Mouse (Mus musculus) liver, postnatal 0 days (tissue): ENCODE measurements around the gene Eng. TPM values are rescaled to one million over a fixed set of nuclear protein-coding genes. Genes with fewer than 3 reads are reported as not detected.

ENCODE experiments used
- ATAC-seq: fragments of 200-750 bp; cut with Nextera tagmentation; 2 replicates; pipeline ENCODE4 v1.8.0; 2017; ENCODE audit warnings: mild to moderate bottlenecking, moderate library complexity
- DNase-seq: peaks from one replicate; pipeline ENCODE4 v3.0.0-alpha.2; 2016
- H3K27ac ChIP-seq: fragments of 300-500 bp; sonication (generic); 2 replicates; pipeline ENCODE4 v1.5.1; 2014; ENCODE audit warnings: antibody characterized with exemption, moderate library complexity, mild to moderate bottlenecking, low read depth
- H3K27me3 ChIP-seq: fragments of 300-500 bp; sonication (generic); 2 replicates; pipeline ENCODE4 v1.6.1; 2014; ENCODE audit warnings: low read length, control low read depth, mixed read lengths; ENCODE audit not compliant: insufficient read depth
- H3K36me3 ChIP-seq: fragments of 300-500 bp; sonication (generic); replicated peaks from 2 replicates; pipeline ENCODE4 v1.6.1; 2014; ENCODE audit warnings: mild to moderate bottlenecking, control low read depth, low read length, moderate library complexity, mixed read lengths; ENCODE audit not compliant: insufficient read depth
- H3K4me1 ChIP-seq: fragments of 300-500 bp; sonication (generic); 2 replicates; pipeline ENCODE4 v1.6.1; 2014; ENCODE audit warnings: antibody characterized with exemption, mild to moderate bottlenecking, control low read depth; ENCODE audit not compliant: insufficient read depth
- H3K4me2 ChIP-seq: fragments of 300-500 bp; sonication (generic); 2 replicates; pipeline ENCODE4 v1.6.1; 2014; ENCODE audit warnings: low read depth, mild to moderate bottlenecking, low read length, moderate library complexity, mixed read lengths
- H3K4me3 ChIP-seq: fragments of 300-500 bp; sonication (generic); 2 replicates; pipeline ENCODE4 v1.5.1; 2014; ENCODE audit warnings: low read depth, low read length
- H3K9ac ChIP-seq: fragments of 300-500 bp; sonication (generic); replicated peaks from 2 replicates; pipeline ENCODE4 v1.6.1; 2014; ENCODE audit warnings: mild to moderate bottlenecking, moderate library complexity
- H3K9me3 ChIP-seq: fragments of 300-500 bp; sonication (generic); 2 replicates; pipeline ENCODE4 v1.6.1; 2016; ENCODE audit warnings: mild to moderate bottlenecking, control low read depth, low read length, mixed read lengths
- CTCF ChIP-seq: sonication (generic); IDR thresholded peaks from 2 replicates; pipeline ENCODE4 v1.5.1; 2016; ENCODE audit warnings: antibody characterized with exemption, low read depth
- EP300 ChIP-seq: IDR thresholded peaks from 2 replicates; pipeline ENCODE4 v1.6.1; 2016; ENCODE audit warnings: antibody characterized with exemption, low read depth, mild to moderate bottlenecking
- WGBS: fragments of 180-500 bp; shearing (Covaris S2); extraction: QIAGEN DNeasy Blood & Tissue Kit; methylation state at CpG from one replicate; pipeline ENCODE4 v1.1.7; 2014; ENCODE audit not compliant: insufficient replicate concordance; 5-methylcytosine and 5-hydroxymethylcytosine counted together
- polyA plus RNA-seq: library from polyadenylated mRNA; unstranded; fragments of >200 nt; fragmentation: Nextera tagmentation; extraction: Ambion mirVana; gene quantifications from 2 replicates; pipeline ENCODE4 v1.2.1, GENCODE M21; 2015

Eng gene
- polyA plus RNA-seq, 1 experiment from 2014 or later = 30.2 TPM

GRCm38 (mm10) chr2:32710425-32710824 lies 64.0 kb downstream of the Eng start:
- WGBS = 43% methylated on average over 5 of the region's 5 CpGs
- no peak for TF ChIP-seq CTCF
- TF ChIP-seq EP300 = no peak
- Histone ChIP-seq H3K9me3 (no peaks in the 10 kb centered on the region), H3K27me3 (no peaks in the 10 kb centered on the region), H3K9ac (no peak overlapping the region), H3K36me3 (peaks cover 44% of the 10 kb centered on the region), H3K27ac (no peak overlapping the region), H3K4me2 (peak overlapping the region; percentile 90; the same call in 1 of the 2 replicates), H3K4me3 (no peak overlapping the region), H3K4me1 (peaks cover 35% of the 10 kb centered on the region)
- ATAC-seq (no peak), DNase-seq (peak; percentile 31)

- peak overlapping the region; percentile 97 for H3K27ac ChIP-seq
- no peak for TF ChIP-seq EP300
- peak; percentile 29 for TF ChIP-seq CTCF
- no peak for ATAC-seq
- peaks cover 36% of the 10 kb centered on the region for H3K4me1 ChIP-seq
- H3K9ac ChIP-seq = peak overlapping the region; percentile 90
- H3K4me2 ChIP-seq = peak overlapping the region; percentile 90
- no peak for DNase-seq
- no peaks in the 10 kb centered on the region for H3K27me3 ChIP-seq
- no peaks in the 10 kb centered on the region for H3K9me3 ChIP-seq
- peaks cover 34% of the 10 kb centered on the region for H3K36me3 ChIP-seq
- peak overlapping the region; percentile 89 for H3K4me3 ChIP-seq
- WGBS = 20% methylated on average over 9 of the region's 9 CpGs
Measured at GRCm38 (mm10) chr2:32711301-32712056, 65.1 kb downstream of the Eng start.

- under 1% methylated on average over 35 of the region's 41 CpGs for WGBS
- Histone ChIP-seq H3K27ac (peak overlapping the region; percentile 97), H3K9ac (peak overlapping the region; percentile 90), H3K9me3 (no peaks in the 10 kb centered on the region), H3K36me3 (peaks cover 27% of the 10 kb centered on the region), H3K4me1 (peaks cover 36% of the 10 kb centered on the region), H3K27me3 (no peaks in the 10 kb centered on the region), H3K4me2 (peak overlapping the region; percentile 90), H3K4me3 (peak overlapping the region; percentile 89)
- peak; percentile 63 for ATAC-seq
- TF ChIP-seq CTCF = peak; percentile 6; the same call in 1 of the 2 replicates
- no peak for TF ChIP-seq EP300
- peak; percentile 86 for DNase-seq
Measured at GRCm38 (mm10) chr2:32712108-32712551, 65.7 kb downstream of the Eng start.

GRCm38 (mm10) chr2:32712586-32712933 lies 66.2 kb downstream of the Eng start:
- H3K27ac ChIP-seq = peak overlapping the region; percentile 97
- ATAC-seq = peak; percentile 85
- WGBS = 1% methylated on average over 42 of the region's 44 CpGs
- peak overlapping the region; percentile 89 for H3K4me3 ChIP-seq
- H3K4me1 ChIP-seq = peaks cover 36% of the 10 kb centered on the region
- H3K27me3 ChIP-seq = no peaks in the 10 kb centered on the region
- H3K36me3 ChIP-seq = peaks cover 24% of the 10 kb centered on the region
- no peaks in the 10 kb centered on the region for H3K9me3 ChIP-seq
- DNase-seq = peak; percentile 97
- TF ChIP-seq EP300 (no peak), CTCF (no peak)
- H3K4me2 ChIP-seq = peak overlapping the region; percentile 90
- peak overlapping the region; percentile 90 for H3K9ac ChIP-seq

GRCm38 (mm10) chr2:32712934-32713817 lies 66.8 kb downstream of the Eng start, which contains the start of gene Cdk9:
Gene Cdk9 (minus strand): TSS chr2:32713076.
- TF ChIP-seq EP300 (no peak), CTCF (peak; percentile 100)
- Histone ChIP-seq H3K4me2 (peak within 1 kb of the TSS; percentile 90), H3K9ac (peak within 1 kb of the TSS; percentile 90), H3K27ac (peak within 1 kb of the TSS; percentile 97), H3K9me3 (no peaks in the 10 kb centered on the region), H3K4me3 (peak within 1 kb of the TSS; percentile 89), H3K27me3 (no peaks in the 10 kb centered on the region), H3K36me3 (peaks cover 18% of the 10 kb centered on the region), H3K4me1 (peaks cover 38% of the 10 kb centered on the region)
- ATAC-seq (peak; percentile 82), DNase-seq (peak; percentile 93)
- WGBS = under 1% methylated on average over 45 of the region's 79 CpGs
